In genomic region chr9:21592703-21593121, GRCm38 (mm10) we compare ENCODE assay signal across 8 mouse cellular contexts. TPM values are rescaled to one million over a fixed set of nuclear protein-coding genes. Genes with fewer than 3 reads are reported as not detected.
DNase-seq lines count a peak whose midpoint lies in the region; ATAC-seq and TF ChIP-seq lines count a peak whose summit lies in the region.

Gene Timm29, plus strand, starts transcription at chr9:21592722.
Gene Yipf2, minus strand, starts transcription at chr9:21592828.

- peak within 1 kb of the TSS; percentile 79 for H3K9ac ChIP-seq in lung, postnatal 0 days (replicated peaks; ENCODE audit: low read depth)

- peak; percentile 76 for ATAC-seq in frontal cortex, adult (ENCODE audit: low TSS enrichment)
- ATAC-seq in lung, postnatal 0 days: peak; percentile 93

- TF ChIP-seq CTCF in lung, postnatal 0 days (IDR thresholded peaks at IDR 0.05): no peak

- peak within 1 kb of the TSS; percentile 90 for H3K27ac ChIP-seq in hindbrain, embryonic 10.5 days
- peak within 1 kb of the TSS; percentile 84 for H3K27ac ChIP-seq in lung, postnatal 0 days (ENCODE audit: low read length)

- no peaks in the 10 kb centered on the region for H3K27me3 ChIP-seq in hindbrain, embryonic 10.5 days (ENCODE audit: insufficient read depth, poor library complexity, severe bottlenecking)
- H3K27me3 ChIP-seq in lung, postnatal 0 days (replicated peaks; ENCODE audit: insufficient read depth, low read length): no peaks in the 10 kb centered on the region

- H3K4me2 ChIP-seq in lung, postnatal 0 days (replicated peaks; ENCODE audit: low read depth, low read length): peak within 1 kb of the TSS; percentile 87

- peaks cover 34% of the 10 kb centered on the region for H3K4me1 ChIP-seq in hindbrain, embryonic 10.5 days (replicated peaks)
- 0 out of 2 replicates have a peak, but pooled peaks cover 6% of the 10 kb centered on the region for H3K4me1 ChIP-seq in lung, postnatal 0 days (ENCODE audit: insufficient read depth, low read depth, low read length)

- H3K36me3 ChIP-seq in hindbrain, embryonic 10.5 days: peaks cover 66% of the 10 kb centered on the region
- H3K36me3 ChIP-seq in lung, postnatal 0 days (ENCODE audit: insufficient read depth, low read length): peaks cover 6% of the 10 kb centered on the region

- DNase-seq in MN1 (ENCODE audit: low spot score): peak; percentile 94
- DNase-seq in cerebellum, adult 9-10 months: peak; percentile 98
- DNase-seq in hindbrain, embryonic 10.5 days (ENCODE audit: low spot score): peak; percentile 92
- DNase-seq in layer of hippocampus, adult 9-11 months: peak; percentile 95
- peak; percentile 98 for DNase-seq in lung, postnatal 0 days (ENCODE audit: low spot score)
- peak; percentile 86 for DNase-seq in ovary, postnatal 14 days (ENCODE audit: low spot score)
- DNase-seq in thymus, postnatal 14 days: peak; percentile 92

- H3K4me3 ChIP-seq in hindbrain, embryonic 10.5 days: peak within 1 kb of the TSS; percentile 99
- peak within 1 kb of the TSS; percentile 84 for H3K4me3 ChIP-seq in lung, postnatal 0 days (ENCODE audit: low read depth, low read length)

- TF ChIP-seq EP300 in lung, postnatal 0 days (IDR thresholded peaks at IDR 0.05): no peak

- under 1% methylated on average over 30 of the region's 30 CpGs for WGBS in hindbrain, embryonic 10.5 days
- 1% methylated on average over 30 of the region's 30 CpGs for WGBS in lung, postnatal 0 days

- H3K9me3 ChIP-seq in hindbrain, embryonic 10.5 days: no peaks in the 10 kb centered on the region
- no peaks in the 10 kb centered on the region for H3K9me3 ChIP-seq in lung, postnatal 0 days (ENCODE audit: low read length)

RNA-seq across cellular contexts. Expression of gene Timm29, which starts in this region (rescaled TPM):
- 33.8 and 38.4 TPM in 2 replicates for polyA plus RNA-seq in hindbrain, embryonic 10.5 days (2016; fragmentation: Nextera tagmentation; extraction: Ambion mirVana)
- polyA plus RNA-seq in lung, postnatal 0 days (2015; fragmentation: Nextera tagmentation; extraction: Ambion mirVana): 16.5 and 17.3 TPM in 2 replicates

RNA-seq across cellular contexts. Expression of gene Yipf2, which starts in this region (rescaled TPM):
- 21.5 and 23.7 TPM in 2 replicates for polyA plus RNA-seq in hindbrain, embryonic 10.5 days (2016; fragmentation: Nextera tagmentation; extraction: Ambion mirVana)
- polyA plus RNA-seq in lung, postnatal 0 days (2015; fragmentation: Nextera tagmentation; extraction: Ambion mirVana): 28.3 and 30.3 TPM in 2 replicates

Comparison
In these comparisons a context has a peak if more than half of its experiments do, and no peak if none do; other contexts are left out.
1. Peak in every context shown above with its lines: DNase-seq, ATAC-seq, H3K4me3 ChIP-seq and H3K27ac ChIP-seq.